Mouse (Mus musculus) hindlimb bud, embryonic 11.5 days (tissue): ENCODE data around the gene Gp1bb.

Experiments used
- DNase-seq: peaks from one replicate; pipeline ENCODE4 v3.0.0-alpha.2; 2012; ENCODE audit warnings: low read depth, low spot score; ENCODE audit errors: extremely low spot score

The Gp1bb gene

GRCm38 (mm10) chr16:18582426-18583148 lies 39.6 kb downstream of the Gp1bb start:
- DNase-seq, result no peak

GRCm38 (mm10) chr16:18581623-18582205 lies 40.5 kb downstream of the Gp1bb start:
- DNase-seq, result no peak

- DNase-seq, result no peak
These were observed 41.1 kb downstream of the Gp1bb start for GRCm38 (mm10) chr16:18581050-18581622.

- DNase-seq, result no peak
These were observed 41.8 kb downstream of the Gp1bb start for GRCm38 (mm10) chr16:18580389-18580788.

GRCm38 (mm10) chr16:18577599-18578160 lies 44.5 kb downstream of the Gp1bb start:
- DNase-seq, result no peak

- DNase-seq, result no peak
These were observed 45.1 kb downstream of the Gp1bb start for GRCm38 (mm10) chr16:18577071-18577470.

GRCm38 (mm10) chr16:18574196-18574595 lies 48.0 kb downstream of the Gp1bb start:
- DNase-seq, result no peak
